Mouse (Mus musculus) cerebellum, adult 11-12 months (tissue): ENCODE results near the gene Ak3.
A peak's percentile ranks its signal among the peaks of the same experiment; 100 is the strongest.
"Not testable (repeated sequence)": the region's sequence is repeated elsewhere in the genome, so short reads cannot be mapped to it uniquely, and the experiment has no call there.

Experiments used
- DNase-seq: peaks from one replicate; pipeline ENCODE4 v3.0.0; 2022

Ak3 gene

GRCm38 (mm10) chr19:29042647-29043046 lies 5.1 kb downstream of the Ak3 start:
- no peak for DNase-seq

GRCm38 (mm10) chr19:29042143-29042542 lies 5.6 kb downstream of the Ak3 start:
- no peak for DNase-seq

- no peak for DNase-seq
Measured at GRCm38 (mm10) chr19:29040206-29040605, 7.6 kb downstream of the Ak3 start.

GRCm38 (mm10) chr19:29039334-29039733 lies 8.4 kb downstream of the Ak3 start:
- no peak for DNase-seq

- no peak for DNase-seq
Measured at GRCm38 (mm10) chr19:29037541-29037940, 10.2 kb downstream of the Ak3 start.

GRCm38 (mm10) chr19:29037026-29037425 lies 10.7 kb downstream of the Ak3 start:
- no peak for DNase-seq

GRCm38 (mm10) chr19:29032662-29033061 lies 15.1 kb downstream of the Ak3 start:
- DNase-seq, result no peak

GRCm38 (mm10) chr19:29031788-29032187 lies 16.0 kb downstream of the Ak3 start:
- DNase-seq, result no peak

GRCm38 (mm10) chr19:29024391-29024947 lies 23.3 kb downstream of the Ak3 start:
- DNase-seq, result peak; percentile 51

- DNase-seq, result no peak
Measured at GRCm38 (mm10) chr19:29021754-29022345, 25.9 kb downstream of the Ak3 start.

GRCm38 (mm10) chr19:29019647-29020046 lies 28.1 kb downstream of the Ak3 start:
- DNase-seq, result no peak

GRCm38 (mm10) chr19:29016786-29017185 lies 31.0 kb downstream of the Ak3 start:
- no peak for DNase-seq

GRCm38 (mm10) chr19:29016204-29016765 lies 31.5 kb downstream of the Ak3 start:
- DNase-seq, result no peak

GRCm38 (mm10) chr19:29015410-29016203 lies 32.2 kb downstream of the Ak3 start:
- no peak for DNase-seq

GRCm38 (mm10) chr19:29014466-29015055 lies 33.2 kb downstream of the Ak3 start:
- no peak for DNase-seq

- no peak for DNase-seq
Measured at GRCm38 (mm10) chr19:29011355-29011990, 36.3 kb downstream of the Ak3 start.

GRCm38 (mm10) chr19:29009046-29009445 lies 38.7 kb downstream of the Ak3 start:
- no peak for DNase-seq

GRCm38 (mm10) chr19:29008069-29008706 lies 39.6 kb downstream of the Ak3 start:
- DNase-seq, result no peak

GRCm38 (mm10) chr19:29000321-29000720 lies 47.4 kb downstream of the Ak3 start:
- DNase-seq, result not testable (repeated sequence)

GRCm38 (mm10) chr19:28997976-28998630 lies 49.7 kb downstream of the Ak3 start:
- no peak for DNase-seq

- no peak for DNase-seq
Measured at GRCm38 (mm10) chr19:28995366-28995765, 52.4 kb downstream of the Ak3 start.

- DNase-seq, result no peak
Measured at GRCm38 (mm10) chr19:28994870-28995269, 52.9 kb downstream of the Ak3 start.
